Mouse (Mus musculus) embryo, embryonic 9.5 days (tissue): ENCODE data around the gene Depp1.

ENCODE experiments used
- DNase-seq: peaks from one replicate; pipeline ENCODE4 v3.0.0-alpha.2; 2017; ENCODE audit errors: extremely low spot score

Depp1 gene

DNA sequence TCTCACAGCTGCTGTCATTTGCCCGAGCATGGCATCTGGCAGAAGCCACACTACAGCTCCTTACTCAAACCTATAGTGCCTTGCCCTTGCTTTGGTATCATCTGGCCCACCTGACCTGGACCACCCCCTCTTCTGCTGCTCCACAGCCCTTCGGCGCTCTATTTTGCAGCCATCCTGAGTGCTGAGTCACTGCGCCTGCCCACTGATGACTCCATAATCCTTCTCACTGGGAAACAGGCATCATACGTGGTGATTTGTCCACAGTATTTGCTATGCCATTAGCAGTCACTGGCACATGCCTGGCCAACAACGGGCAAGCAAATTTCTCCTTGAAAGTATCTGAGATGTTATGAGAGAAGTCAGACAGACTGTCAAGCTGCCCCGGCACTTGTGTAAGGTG is 598 bp upstream of the Depp1 start:
- DNase-seq = no peak

DNA sequence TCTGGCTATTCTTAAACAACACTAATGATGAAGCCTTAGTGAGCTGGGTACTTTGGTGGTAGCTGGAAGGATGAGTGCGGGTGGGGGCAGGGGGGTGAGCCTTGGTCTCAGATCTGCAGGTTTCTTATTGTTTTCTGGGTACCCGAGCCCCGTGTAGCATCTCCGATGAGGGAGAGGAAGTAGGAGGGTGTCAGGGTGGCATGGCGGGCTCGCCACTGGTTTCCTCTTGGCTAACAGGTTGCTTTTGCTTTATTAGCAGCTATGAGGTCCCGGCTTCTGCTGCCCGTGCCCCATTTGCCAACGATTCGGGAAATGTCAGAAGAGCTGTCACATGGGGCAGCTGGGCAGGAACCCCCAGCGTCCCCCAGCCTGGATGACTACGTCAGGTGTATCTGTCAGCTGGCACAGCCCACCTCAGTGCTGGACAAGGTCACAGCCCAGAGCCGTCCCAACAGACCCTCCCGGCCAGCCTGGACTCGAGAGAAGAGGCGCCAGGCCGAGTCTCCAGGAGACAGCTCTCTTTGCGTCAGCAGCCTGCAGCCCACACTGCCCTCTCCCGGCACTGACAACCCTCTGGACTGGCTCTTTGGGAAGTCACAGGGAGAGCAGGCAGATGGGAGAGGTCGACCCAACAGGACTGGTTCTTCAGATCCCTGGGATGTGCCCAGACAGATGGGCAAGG is 1.2 kb downstream of the Depp1 start:
- no peak for DNase-seq

DNA sequence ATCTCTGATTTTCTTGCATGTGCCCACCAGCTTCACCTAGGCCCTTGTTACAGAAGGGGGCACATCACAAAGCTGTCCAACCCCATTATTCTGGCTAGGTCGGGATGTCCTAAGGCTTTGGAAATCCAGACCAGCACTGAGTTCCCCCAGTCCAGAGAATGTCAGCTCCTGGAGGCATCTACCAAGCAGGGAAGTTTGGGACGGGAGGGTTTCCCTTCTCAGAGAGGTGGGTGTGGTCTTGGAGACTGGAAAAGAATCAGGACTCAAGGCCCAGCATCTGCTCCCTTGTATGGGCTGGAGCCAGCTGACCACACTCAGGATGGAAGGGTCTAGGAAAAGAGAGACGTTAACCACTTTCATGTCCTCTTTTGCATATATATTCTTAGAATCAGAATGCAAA is 2.8 kb downstream of the Depp1 start:
- DNase-seq = no peak

DNA sequence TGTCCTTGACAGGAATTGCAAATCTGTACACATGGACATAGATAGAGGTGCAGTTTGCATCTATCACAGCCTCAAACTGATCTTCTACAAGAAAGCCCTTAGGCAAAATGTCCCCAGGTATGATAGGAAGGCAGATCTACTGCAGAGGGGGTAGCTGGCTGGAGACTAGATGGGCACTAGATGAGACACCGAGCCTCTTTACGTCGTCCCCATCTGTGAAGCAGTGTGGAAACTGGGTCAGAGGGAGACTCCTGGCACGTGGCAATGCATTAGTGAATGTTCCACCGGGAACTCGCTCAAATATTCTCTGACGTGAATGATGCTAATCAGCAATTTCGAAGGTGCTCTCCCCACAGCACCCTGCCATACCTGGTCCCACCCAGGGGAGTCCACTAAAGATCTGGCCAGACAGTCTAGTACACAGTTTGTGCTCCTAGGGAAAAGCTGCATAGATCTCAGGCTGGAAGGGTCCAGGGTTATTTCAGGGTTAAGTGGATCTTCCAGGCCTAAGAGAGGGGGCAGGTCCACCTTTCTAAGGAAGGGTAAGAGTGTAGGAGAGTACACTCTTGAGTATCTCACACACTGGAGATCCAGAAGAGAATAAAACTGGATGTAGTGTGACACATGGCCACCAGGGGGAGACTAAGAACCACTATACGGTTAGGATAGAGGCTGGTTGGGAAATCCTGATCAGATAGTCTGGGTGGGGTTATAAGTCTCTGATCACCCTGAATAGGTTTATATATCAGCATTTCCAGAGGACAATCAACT is 3.5 kb downstream of the Depp1 start:
- peak; percentile 65 for DNase-seq

DNA sequence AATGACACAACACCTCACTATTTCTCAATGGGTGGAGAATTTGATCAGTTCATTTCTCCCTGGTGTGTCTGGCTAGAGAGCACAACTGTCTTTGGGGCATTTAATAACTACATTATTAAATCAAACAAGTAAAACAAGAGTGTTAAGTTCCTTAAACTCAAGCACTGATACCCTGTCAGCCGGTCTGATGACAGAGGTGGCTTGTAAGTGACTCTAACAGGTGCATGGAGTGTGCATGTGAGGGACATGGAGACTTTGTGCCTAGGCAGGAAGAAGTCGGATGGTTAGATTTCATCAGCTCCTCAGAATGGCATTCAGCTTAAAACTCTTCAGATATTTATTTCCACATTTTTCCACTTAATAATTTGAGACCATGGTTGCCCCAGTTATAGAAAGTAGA is 13.0 kb downstream of the Depp1 start:
- no peak for DNase-seq

DNA sequence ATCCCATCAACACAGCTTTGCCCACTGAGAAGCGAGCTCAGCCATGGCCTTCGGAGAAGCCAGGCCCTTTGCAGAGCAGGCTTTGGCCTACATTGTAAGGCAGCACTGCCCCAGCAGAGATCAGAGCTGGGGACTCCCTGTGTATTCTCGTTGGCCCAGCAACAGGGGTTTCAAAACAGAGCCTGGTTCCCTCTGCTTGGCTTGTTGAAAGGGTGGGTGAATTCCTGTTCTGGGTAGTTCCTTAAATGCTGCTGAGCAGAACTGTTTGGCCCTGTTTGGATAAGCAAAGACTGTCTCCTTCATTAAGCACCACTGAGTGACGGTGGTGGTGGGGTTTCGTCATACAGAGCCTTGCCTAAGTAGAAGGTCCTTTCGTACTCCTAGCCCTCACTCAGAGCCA is 13.6 kb downstream of the Depp1 start:
- DNase-seq = no peak

DNA sequence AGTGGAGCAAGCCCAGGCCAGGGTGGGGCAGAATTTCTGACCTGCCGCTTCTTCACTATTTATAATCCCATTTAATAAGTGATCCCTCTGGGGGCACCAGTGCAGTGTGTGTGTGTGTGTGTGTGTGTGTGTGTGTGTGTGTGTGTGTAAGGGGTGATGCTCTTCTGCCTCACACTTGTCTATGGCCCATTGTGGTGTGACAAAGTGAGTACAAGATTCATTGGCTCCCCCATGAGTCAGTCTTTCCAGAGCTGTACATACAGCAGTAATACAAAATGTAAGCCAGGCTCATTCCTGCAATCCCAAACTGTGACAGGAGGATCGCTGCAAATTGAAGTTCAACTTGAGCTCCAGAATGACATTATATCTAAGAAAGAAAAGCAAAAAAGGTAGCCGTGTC is 14.4 kb downstream of the Depp1 start:
- no peak for DNase-seq

DNA sequence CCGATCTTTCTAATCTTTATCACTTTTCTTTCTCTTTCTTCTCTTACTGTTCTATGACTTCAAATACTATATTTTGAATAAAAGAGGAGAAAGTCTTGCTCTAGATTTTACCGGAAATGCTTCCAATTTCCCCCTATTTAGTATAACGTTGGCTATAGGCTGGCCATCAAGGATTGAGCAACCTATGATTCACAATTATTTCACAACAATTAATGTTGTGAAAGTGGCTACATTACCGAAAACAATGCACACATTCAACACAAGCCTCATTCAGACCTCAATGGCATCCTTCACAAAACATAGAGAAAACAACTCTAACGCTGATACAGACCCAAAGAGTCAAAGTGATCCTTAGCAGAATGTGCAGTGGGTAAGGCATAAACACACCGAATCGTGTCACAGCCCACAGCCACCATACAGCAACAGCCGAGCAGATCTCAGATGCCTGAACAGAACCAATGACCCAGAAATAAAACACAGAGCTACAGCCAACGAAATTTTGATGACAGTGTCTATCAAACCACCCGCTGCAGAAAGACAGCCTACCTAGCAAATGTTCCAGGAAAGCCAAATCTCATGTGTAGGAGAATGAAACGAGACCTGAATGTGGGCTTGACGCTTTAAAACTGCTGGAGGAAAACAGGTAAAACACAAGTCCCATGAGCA is 15.8 kb downstream of the Depp1 start:
- DNase-seq = no peak

DNA sequence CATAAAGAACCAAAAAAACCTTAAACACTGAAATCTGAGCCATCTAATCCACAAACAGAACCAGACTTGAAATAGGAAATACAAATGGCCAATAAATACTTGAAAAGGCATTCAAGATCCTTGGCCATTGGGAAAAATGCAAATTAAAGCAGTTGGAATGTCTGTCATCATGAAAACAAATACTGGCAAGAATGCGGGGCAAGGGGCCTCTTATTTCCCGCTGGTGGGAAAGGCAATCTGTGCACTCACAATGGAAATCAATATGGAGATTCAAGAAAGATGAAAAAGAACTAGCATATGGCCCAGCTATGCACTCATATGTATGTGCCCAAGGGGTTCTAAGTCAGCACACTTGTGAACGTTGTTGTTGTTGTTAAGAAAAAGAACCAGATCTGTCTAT is 16.5 kb downstream of the Depp1 start:
- DNase-seq = no peak

DNA sequence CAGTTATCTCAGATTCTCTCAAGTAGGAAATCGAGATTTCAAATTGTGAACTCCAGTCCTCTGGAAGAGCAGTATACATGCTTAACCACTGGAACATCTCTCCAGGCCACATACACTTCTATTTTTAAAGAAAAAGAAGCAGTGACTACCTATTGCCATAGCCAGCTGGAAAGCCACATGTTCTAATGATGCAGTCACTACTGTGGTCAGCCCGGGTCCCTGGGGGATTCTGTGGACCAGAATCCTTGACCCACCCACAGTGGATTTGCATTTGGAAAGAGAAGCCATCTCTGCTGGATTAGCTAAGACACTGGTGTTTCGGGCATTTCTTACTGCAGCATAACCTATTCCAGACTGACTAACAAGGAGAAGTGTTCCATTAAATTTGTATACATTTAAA is 17.0 kb downstream of the Depp1 start:
- DNase-seq = no peak

DNA sequence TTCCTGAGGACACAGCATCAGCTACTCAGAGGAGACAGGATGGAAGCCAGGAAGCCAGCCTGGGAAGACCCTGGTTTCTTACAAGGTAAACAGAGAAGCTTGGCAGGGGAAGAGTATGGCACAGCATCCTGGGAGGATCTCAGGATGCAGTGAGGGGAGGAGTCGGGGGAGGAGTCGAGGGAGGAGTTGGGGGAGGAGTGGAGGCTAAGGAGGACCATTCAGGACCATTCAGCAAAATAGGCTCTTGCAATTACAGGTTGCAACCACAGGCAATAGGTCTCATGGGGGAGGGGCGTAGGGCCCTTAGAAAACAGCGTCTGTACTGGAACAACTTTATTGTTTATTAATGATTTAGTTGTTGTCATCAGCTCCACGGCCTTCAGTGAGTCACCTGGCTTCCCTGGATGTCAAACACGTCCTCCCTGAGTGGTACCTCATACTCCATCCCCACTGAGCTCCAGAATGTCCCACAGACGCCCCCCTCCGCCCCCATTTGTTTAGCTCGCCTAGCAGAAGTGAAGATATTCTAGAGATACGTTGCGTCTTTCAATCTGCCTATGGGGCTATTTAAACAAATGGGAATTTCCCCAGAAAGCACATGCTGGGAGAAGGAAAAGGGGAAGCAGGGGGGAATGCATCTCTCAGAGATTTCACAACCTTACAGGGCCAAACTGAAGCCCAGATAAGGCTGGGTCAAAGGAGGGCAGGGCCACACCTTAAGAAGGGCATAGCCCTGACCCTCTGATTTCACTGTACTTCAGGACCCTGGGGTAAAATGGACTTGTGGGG is 18.5 kb downstream of the Depp1 start:
- DNase-seq = no peak

DNA sequence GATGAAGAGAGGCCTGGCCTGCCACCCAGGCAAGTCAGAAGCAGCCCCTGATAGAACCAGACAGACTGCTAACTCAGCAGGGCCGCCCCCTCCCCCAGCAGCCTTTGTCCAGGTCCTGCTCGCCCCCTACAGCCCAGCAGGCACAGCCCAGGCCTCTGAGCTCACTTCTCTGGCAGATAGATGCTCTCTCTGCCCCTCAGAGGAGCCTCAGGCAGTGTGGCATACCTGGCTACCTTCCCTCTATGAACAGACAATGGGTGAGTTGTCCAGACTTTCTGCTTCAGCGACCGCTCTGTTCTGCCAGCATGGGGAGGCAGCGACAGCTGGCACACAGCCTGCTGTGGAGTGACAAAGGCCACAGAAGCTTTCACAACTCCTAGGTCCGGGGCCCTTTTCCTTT is 19.7 kb downstream of the Depp1 start:
- no peak for DNase-seq

DNA sequence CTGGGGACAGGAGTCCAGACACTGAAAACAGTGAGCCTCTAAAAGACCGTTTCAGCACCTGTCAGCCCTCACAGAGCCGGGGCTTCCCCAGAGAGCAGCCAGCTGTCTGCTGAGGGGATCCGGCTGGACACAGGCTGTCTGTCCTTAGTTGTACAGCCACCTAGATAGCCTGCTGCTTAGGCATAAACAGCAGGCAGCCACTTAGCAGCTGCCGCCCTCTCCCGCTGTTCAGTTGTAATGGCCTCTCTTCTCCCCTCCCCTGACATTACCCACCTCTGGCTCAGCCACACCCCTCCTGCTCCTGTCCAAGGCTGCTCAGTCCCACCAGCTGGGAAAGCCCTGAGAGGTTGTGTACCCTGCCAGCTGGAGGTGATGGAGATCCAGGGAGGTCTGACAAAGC is 20.6 kb downstream of the Depp1 start:
- DNase-seq = no peak

DNA sequence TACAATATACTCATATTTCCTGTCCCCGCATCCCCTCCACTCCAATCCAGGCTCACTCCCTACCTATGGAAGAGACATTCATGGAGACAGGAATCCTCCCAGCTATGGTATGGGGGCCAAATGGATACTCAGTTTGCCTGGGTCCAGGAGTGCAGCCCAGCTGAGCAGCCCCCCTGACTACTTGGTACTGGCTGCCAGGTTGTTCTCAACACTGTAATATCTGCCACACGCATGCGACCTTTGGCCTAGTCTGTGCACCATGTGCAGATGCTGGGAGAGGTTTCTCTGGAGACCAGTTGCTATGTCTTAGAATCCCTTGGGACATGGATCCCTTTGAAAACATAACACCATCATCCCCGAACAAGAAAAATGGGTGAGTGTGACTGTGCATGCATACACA is 21.4 kb downstream of the Depp1 start:
- no peak for DNase-seq

DNA sequence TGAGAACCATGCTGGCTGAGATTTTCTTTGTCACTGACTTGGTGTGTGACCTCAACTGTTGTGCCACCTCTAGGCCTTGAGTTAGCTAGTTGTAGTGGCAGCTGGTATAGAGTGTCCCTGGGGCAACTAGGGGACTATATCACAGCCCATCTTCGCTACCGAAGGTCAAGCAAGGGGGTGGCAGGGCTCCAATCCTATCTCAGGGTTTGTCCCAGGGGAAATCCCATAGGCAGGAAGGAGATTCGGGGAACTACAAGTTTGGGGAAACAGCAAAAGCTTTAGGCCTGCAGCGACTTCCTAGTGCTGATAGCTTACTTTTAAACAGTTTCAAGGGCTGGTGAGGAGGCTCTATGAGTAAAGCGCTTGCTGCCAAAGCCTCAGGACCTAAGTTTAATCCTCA is 21.9 kb downstream of the Depp1 start:
- no peak for DNase-seq

DNA sequence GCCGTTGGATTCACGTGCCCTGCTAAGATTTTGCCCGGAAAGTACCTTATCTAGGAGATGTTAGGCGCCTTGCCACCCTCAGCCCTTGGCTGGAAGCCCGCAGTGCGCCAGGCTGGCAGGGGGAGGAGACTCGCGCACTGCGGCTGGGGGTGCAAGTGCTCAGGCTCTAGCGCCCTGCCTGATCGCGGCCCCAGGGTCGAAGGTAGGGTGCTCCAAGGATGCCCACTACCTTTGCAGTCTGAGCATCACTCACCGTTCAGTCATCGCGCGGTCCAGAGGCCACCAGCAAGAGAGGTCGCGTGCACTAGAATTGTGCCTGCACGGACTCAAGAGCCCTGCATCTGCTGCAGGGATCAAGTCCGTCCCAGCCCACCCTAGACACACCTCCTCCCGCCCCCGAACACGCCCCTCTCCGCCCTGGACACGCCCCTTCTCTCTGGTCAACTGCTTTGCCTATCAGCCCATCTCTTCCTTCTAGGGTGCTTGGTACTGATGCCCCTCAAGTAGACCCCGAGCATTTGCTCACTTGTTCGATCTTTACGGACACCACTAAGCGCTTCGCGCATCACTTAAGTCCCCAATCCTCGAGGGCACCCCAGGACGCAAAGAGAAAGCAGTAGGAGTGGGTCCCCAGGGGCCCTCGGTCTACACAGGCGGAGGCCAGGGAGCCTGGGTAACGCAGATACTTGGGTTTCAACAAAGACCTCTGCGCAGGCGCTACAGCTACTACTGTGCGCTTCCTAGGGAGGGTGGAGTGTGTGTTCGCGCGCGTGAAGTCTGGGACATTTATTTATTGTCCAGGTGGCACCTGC is 23.3 kb downstream of the Depp1 start, which contains the start of gene Rassf4:
Gene Rassf4, minus strand, starts transcription at position 482 of the 812 bp plus-strand sequence.
- peak; percentile 99 for DNase-seq

DNA sequence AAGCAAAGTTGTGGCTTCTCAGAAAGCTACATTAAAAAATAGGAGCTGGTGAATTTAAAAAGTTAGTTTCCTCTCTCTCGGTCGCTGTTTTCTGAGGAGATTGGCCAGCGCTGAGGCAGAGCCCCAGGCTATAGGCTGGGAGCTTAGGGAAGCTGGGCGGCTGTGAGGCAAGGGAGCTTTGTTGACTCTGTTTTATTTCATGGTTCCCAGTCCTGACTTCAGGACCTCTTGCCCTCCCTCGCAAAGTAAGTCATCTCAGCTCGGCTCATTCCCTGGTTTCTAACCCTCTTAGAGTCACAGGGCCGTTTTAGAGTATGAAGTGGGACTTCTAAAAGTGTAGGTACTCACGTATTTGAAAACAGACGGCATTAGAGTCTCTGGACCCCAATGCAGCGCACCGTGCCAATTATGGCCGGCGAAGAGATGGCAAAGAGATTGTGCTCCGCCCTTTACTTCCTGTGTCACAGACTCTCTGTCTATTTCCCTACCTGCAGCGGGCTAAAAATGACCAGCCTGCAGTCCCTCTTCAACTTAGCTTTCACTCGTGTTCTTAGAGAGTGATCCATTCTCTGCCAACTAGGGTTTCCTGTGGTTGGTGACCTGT is 24.0 kb downstream of the Depp1 start:
- no peak for DNase-seq

DNA sequence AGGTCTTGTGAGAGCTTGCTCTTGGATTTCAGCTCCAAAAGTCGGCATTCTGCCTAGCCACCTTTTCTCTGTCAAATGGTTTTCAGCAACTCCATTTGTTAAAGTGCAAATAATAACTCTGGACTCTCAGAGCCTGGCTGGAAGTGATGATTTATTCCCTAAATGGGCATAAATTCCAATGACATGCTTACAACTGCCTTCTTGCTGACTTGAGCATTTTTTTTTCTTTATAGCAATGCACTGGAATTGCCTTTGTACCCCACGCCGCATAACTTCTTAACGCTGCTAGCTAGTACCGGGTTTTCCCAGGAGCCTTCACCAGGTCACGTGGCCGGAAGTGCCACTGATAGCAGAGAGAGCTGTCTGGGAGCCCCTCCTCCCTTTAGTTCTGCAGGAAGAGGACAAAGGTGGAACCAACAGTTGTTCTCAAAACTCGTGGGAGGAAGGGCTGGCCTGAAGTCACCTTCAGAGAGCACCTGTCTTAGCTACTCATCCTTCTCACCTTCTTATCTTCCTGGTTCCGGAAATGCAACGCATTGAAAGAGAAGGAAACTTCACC is 26.0 kb downstream of the Depp1 start:
- DNase-seq = no peak

DNA sequence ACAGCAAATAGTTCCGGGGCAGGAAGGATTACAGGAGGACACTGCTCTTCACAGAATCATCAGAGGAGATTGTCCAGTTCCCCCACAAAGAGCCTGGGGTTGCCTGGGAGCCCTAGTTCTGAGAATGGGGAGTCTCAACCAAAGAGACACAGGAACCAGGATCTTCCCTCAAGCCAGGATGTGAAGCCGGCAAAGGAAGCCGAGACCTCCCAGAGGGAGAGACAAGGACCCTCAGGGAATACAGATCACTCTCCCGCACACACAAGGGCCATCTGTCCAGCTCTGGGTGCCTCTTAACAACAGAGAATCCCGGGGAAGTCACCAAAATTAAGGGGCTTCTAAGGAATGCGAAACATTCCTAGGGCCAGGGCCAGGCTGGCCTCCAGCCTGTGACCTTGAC is 26.9 kb downstream of the Depp1 start:
- no peak for DNase-seq

DNA sequence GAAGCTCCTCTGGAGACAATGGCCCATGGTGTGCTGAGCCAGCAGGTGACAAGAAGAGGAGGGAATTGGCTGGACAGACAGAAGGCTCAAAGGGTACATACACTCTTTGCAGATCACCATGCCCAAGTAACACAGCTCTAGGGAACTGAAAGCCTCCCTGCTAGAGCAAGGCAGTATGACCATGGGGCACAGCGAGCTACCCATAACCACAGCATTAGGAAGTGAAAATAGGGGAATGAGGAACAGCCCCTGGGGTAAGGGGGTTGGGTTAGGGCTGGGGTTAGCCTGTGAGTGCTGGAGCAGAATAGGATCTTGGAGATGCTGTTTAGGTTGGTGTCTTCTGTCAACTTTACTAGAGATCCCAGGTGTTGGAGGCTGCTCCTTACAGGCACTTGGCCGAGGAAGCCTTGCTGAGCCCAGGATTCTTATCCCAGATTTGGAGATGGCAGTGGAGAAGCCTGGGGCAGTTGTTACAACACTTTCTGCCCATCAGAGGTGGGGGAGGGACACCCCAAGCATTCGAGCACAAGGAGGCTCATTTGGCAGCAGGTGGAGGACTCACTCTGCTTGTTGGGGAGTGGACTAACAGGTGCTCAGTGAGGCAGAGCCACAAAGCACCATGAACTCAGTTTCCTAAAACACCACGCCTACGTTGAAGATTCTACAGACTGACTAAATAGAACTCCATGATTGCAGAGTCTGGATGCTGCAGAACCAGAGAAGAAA is 29.3 kb downstream of the Depp1 start:
- DNase-seq = no peak
